Mouse (Mus musculus): ENCODE results near the gene Zfp710.
A peak's percentile ranks its signal among the peaks of the same experiment; 100 is the strongest.

Zfp710 gene

GRCm38 (mm10) chr7:80057002-80057691, 32.5 kb downstream of the Zfp710 start:
- no peak for DNase-seq (ENCODE audit: low read depth, low spot score)

GRCm38 (mm10) chr7:80057781-80058180, 33.2 kb downstream of the Zfp710 start:
- peak; percentile 46 for DNase-seq (ENCODE audit: low read depth, low spot score)

GRCm38 (mm10) chr7:80058405-80059063, 33.9 kb downstream of the Zfp710 start:
- no peak for DNase-seq (ENCODE audit: low read depth, low spot score)

GRCm38 (mm10) chr7:80059064-80059838, 34.6 kb downstream of the Zfp710 start:
- DNase-seq (ENCODE audit: low read depth, low spot score) = no peak

- no peak for DNase-seq (ENCODE audit: low read depth, low spot score)
Observed at GRCm38 (mm10) chr7:80060012-80060778, 35.6 kb downstream of the Zfp710 start.

GRCm38 (mm10) chr7:80062083-80062826, 37.6 kb downstream of the Zfp710 start:
- DNase-seq (ENCODE audit: low read depth, low spot score) = peak; percentile 69

GRCm38 (mm10) chr7:80063244-80063643, 38.6 kb downstream of the Zfp710 start:
- no peak for DNase-seq (ENCODE audit: low read depth, low spot score)

GRCm38 (mm10) chr7:80063902-80064736, 39.5 kb downstream of the Zfp710 start:
- DNase-seq (ENCODE audit: low read depth, low spot score) = no peak

- DNase-seq (ENCODE audit: low read depth, low spot score) = no peak
Observed at GRCm38 (mm10) chr7:80065250-80065649, 40.6 kb downstream of the Zfp710 start.

GRCm38 (mm10) chr7:80066675-80067455, 42.3 kb downstream of the Zfp710 start:
- peak; percentile 60 for DNase-seq (ENCODE audit: low read depth, low spot score)

GRCm38 (mm10) chr7:80068341-80068740, 43.7 kb downstream of the Zfp710 start:
- DNase-seq (ENCODE audit: low read depth, low spot score) = no peak

GRCm38 (mm10) chr7:80069615-80070327, 45.2 kb downstream of the Zfp710 start:
- DNase-seq (ENCODE audit: low read depth, low spot score) = peak; percentile 90

GRCm38 (mm10) chr7:80071209-80071608, 46.6 kb downstream of the Zfp710 start:
- DNase-seq (ENCODE audit: low read depth, low spot score) = no peak

- peak; percentile 91 for DNase-seq (ENCODE audit: low read depth, low spot score)
Observed at GRCm38 (mm10) chr7:80072297-80072696, 47.7 kb downstream of the Zfp710 start.

GRCm38 (mm10) chr7:80073506-80073905, 48.9 kb downstream of the Zfp710 start:
- no peak for DNase-seq (ENCODE audit: low read depth, low spot score)

GRCm38 (mm10) chr7:80074921-80075441, 50.4 kb downstream of the Zfp710 start:
- peak; percentile 58 for DNase-seq (ENCODE audit: low read depth, low spot score)

GRCm38 (mm10) chr7:80075946-80076583, 51.5 kb downstream of the Zfp710 start:
- DNase-seq (ENCODE audit: low read depth, low spot score) = no peak

All from brain, adult 2 months (tissue).